Comparison of ENCODE assay signal across 9 mouse cellular contexts in genomic region chr7:19178035-19178434, GRCm38 (mm10). TPM values are rescaled to one million over a fixed set of nuclear protein-coding genes. Genes with fewer than 3 reads are reported as not detected.
A peak's percentile ranks its signal among the peaks of the same experiment; 100 is the strongest.
DNase-seq lines count a peak whose midpoint lies in the region; ATAC-seq lines count a peak whose summit lies in the region.
"Had no signal": no experiment of that assay in that cellular context is flagged by ENCODE, and none has a peak within 500 bp of the region (broad histone marks: within the 10 kb centered on the region; RNA-seq: fewer than 3 reads in every experiment).

No protein-coding gene starts in this region.

- H3K36me3 ChIP-seq in kidney, embryonic 16.5 days (ENCODE audit: insufficient read depth, low read length), result no peaks in the 10 kb centered on the region
- H3K36me3 ChIP-seq in forebrain, embryonic 15.5 days, result 0 out of 2 replicates have a peak, but pooled peaks cover 5% of the 10 kb centered on the region
- H3K36me3 ChIP-seq in midbrain, embryonic 12.5 days, result no peaks in the 10 kb centered on the region

- no peak overlapping the region for H3K27ac ChIP-seq in kidney, embryonic 16.5 days (ENCODE audit: low read length)
- H3K27ac ChIP-seq in forebrain, embryonic 15.5 days (replicated peaks), result no peak overlapping the region
- H3K27ac ChIP-seq in midbrain, embryonic 12.5 days (replicated peaks), result no peak overlapping the region

- H3K9me3 ChIP-seq in kidney, embryonic 16.5 days (ENCODE audit: low read length), result peaks cover 8% of the 10 kb centered on the region
- no peaks in the 10 kb centered on the region for H3K9me3 ChIP-seq in forebrain, embryonic 15.5 days
- H3K9me3 ChIP-seq in midbrain, embryonic 12.5 days, result no peaks in the 10 kb centered on the region

- no peak overlapping the region for H3K9ac ChIP-seq in kidney, embryonic 16.5 days (replicated peaks; ENCODE audit: low read length)
- H3K9ac ChIP-seq in forebrain, embryonic 15.5 days (replicated peaks), result peak overlapping the region; percentile 29
- H3K9ac ChIP-seq in midbrain, embryonic 12.5 days (replicated peaks), result peak overlapping the region; percentile 39; the same call in 1 of the 2 replicates

- 3% methylated on average over 18 of the region's 18 CpGs for WGBS in kidney, embryonic 16.5 days
- 9% methylated on average over 18 of the region's 18 CpGs for WGBS in forebrain, embryonic 15.5 days
- WGBS in midbrain, embryonic 12.5 days, result 6% methylated on average over 18 of the region's 18 CpGs

- no peak overlapping the region for H3K4me3 ChIP-seq in kidney, embryonic 16.5 days (ENCODE audit: low read length)
- H3K4me3 ChIP-seq in forebrain, embryonic 15.5 days, result peak overlapping the region; percentile 76
- H3K4me3 ChIP-seq in midbrain, embryonic 12.5 days, result peak overlapping the region; percentile 45

- ATAC-seq in kidney, embryonic 16.5 days (ENCODE audit: low FRiP score, low TSS enrichment), result no peak
- ATAC-seq in forebrain, embryonic 15.5 days (replicated peaks), result no peak
- ATAC-seq in midbrain, embryonic 12.5 days (ENCODE audit: low FRiP score, low read depth), result no peak

- H3K4me2 ChIP-seq in kidney, embryonic 16.5 days (replicated peaks; ENCODE audit: low read depth, low read length), result peak overlapping the region; percentile 15; the same call in 1 of the 2 replicates
- peak overlapping the region; percentile 70 for H3K4me2 ChIP-seq in forebrain, embryonic 15.5 days (replicated peaks)
- H3K4me2 ChIP-seq in midbrain, embryonic 12.5 days (replicated peaks), result peak overlapping the region; percentile 56

- peaks cover 34% of the 10 kb centered on the region for H3K4me1 ChIP-seq in kidney, embryonic 16.5 days (ENCODE audit: insufficient read depth, low read length)
- peaks cover 46% of the 10 kb centered on the region for H3K4me1 ChIP-seq in forebrain, embryonic 15.5 days
- H3K4me1 ChIP-seq in midbrain, embryonic 12.5 days, result peaks cover 47% of the 10 kb centered on the region

- H3K27me3 ChIP-seq in kidney, embryonic 16.5 days (ENCODE audit: insufficient read depth, low read length), result peaks cover 60% of the 10 kb centered on the region
- H3K27me3 ChIP-seq in forebrain, embryonic 15.5 days, result peaks cover 20% of the 10 kb centered on the region
- H3K27me3 ChIP-seq in midbrain, embryonic 12.5 days, result peaks cover 69% of the 10 kb centered on the region

- no peak for DNase-seq in kidney, postnatal 25 days
- DNase-seq in cerebellum, postnatal 10 days, result peak; percentile 55 to 56
- no peak for DNase-seq in spleen, adult 18-20 months
- no peak for DNase-seq in natural killer cell, adult 2 months (ENCODE audit: low spot score in 2 of 2)
- no peak for DNase-seq in adrenal gland, postnatal 36 days

RNA-seq across cellular contexts. Expression of gene Eml2, which starts 1.8 kb away (rescaled TPM):
- polyA plus RNA-seq in kidney, embryonic 16.5 days (2015; fragmentation: Nextera tagmentation; extraction: Ambion mirVana), result 12.0 and 14.5 TPM in 2 replicates
- polyA plus RNA-seq in forebrain, embryonic 15.5 days (2015; fragmentation: Nextera tagmentation; extraction: Ambion mirVana), result 8.2 and 12.5 TPM in 2 replicates
- polyA plus RNA-seq in midbrain, embryonic 12.5 days (2016; fragmentation: Nextera tagmentation; extraction: Ambion mirVana), result 5.4 and 6.0 TPM in 2 replicates
- total RNA-seq in adrenal gland, postnatal 36 days (2021), result 10 to 100 TPM; 45.2 to 65.2 TPM

RNA-seq across cellular contexts. Expression of gene Gipr, which starts 12.1 kb away (rescaled TPM):
- polyA plus RNA-seq in kidney, embryonic 16.5 days (2015; fragmentation: Nextera tagmentation; extraction: Ambion mirVana), result 0.37 and 0.60 TPM in 2 replicates
- 18.1 and 20.0 TPM in 2 replicates for polyA plus RNA-seq in forebrain, embryonic 15.5 days (2015; fragmentation: Nextera tagmentation; extraction: Ambion mirVana)
- polyA plus RNA-seq in midbrain, embryonic 12.5 days (2016; fragmentation: Nextera tagmentation; extraction: Ambion mirVana), result 2.1 and 3.4 TPM in 2 replicates
- under 1 TPM; 0.40 to 0.56 TPM for total RNA-seq in adrenal gland, postnatal 36 days (2021)
- total RNA-seq: common myeloid progenitor, adult 5-6 weeks had no signal

RNA-seq across cellular contexts. Expression of gene Snrpd2, which starts 28.5 kb away (rescaled TPM):
- 137 and 141 TPM in 2 replicates for polyA plus RNA-seq in kidney, embryonic 16.5 days (2015; fragmentation: Nextera tagmentation; extraction: Ambion mirVana)
- 135 and 143 TPM in 2 replicates for polyA plus RNA-seq in forebrain, embryonic 15.5 days (2015; fragmentation: Nextera tagmentation; extraction: Ambion mirVana)
- 136 and 139 TPM in 2 replicates for polyA plus RNA-seq in midbrain, embryonic 12.5 days (2016; fragmentation: Nextera tagmentation; extraction: Ambion mirVana)
- 100 to 1,000 TPM in 1 of 2 experiments, 10 to 100 TPM in 1; 96.5 to 105 TPM for total RNA-seq in adrenal gland, postnatal 36 days (2021)

RNA-seq across cellular contexts. Expression of gene Qpctl, which starts 28.9 kb away (rescaled TPM):
- 15.1 and 16.1 TPM in 2 replicates for polyA plus RNA-seq in kidney, embryonic 16.5 days (2015; fragmentation: Nextera tagmentation; extraction: Ambion mirVana)
- 18.7 and 19.4 TPM in 2 replicates for polyA plus RNA-seq in forebrain, embryonic 15.5 days (2015; fragmentation: Nextera tagmentation; extraction: Ambion mirVana)
- polyA plus RNA-seq in midbrain, embryonic 12.5 days (2016; fragmentation: Nextera tagmentation; extraction: Ambion mirVana), result 21.0 and 22.0 TPM in 2 replicates
- 10 to 100 TPM; 17.4 to 18.8 TPM for total RNA-seq in adrenal gland, postnatal 36 days (2021)

RNA-seq across cellular contexts. Expression of gene Gpr4, which starts 34.3 kb away (rescaled TPM):
- polyA plus RNA-seq in kidney, embryonic 16.5 days (2015; fragmentation: Nextera tagmentation; extraction: Ambion mirVana), result 4.0 and 4.3 TPM in 2 replicates
- 2.2 and 2.4 TPM in 2 replicates for polyA plus RNA-seq in forebrain, embryonic 15.5 days (2015; fragmentation: Nextera tagmentation; extraction: Ambion mirVana)
- 1.6 and 2.0 TPM in 2 replicates for polyA plus RNA-seq in midbrain, embryonic 12.5 days (2016; fragmentation: Nextera tagmentation; extraction: Ambion mirVana)
- 10 to 100 TPM in 1 of 2 experiments, 1 to 10 TPM in 1; 5.9 to 12.9 TPM for total RNA-seq in adrenal gland, postnatal 36 days (2021)
- total RNA-seq: common myeloid progenitor, adult 5-6 weeks had no signal

Comparison
In these comparisons a context has a peak if more than half of its experiments do, and no peak if none do; other contexts are left out.
1. H3K4me2 ChIP-seq: peak in every context shown above with its lines; median percentile 70 in forebrain, embryonic 15.5 days; 56 in midbrain, embryonic 12.5 days; 15 in kidney, embryonic 16.5 days.
2. DNase-seq: peak in cerebellum, postnatal 10 days (2 of 2); none in kidney, postnatal 25 days (0 of 2), spleen, adult 18-20 months (0 of 2), natural killer cell, adult 2 months (0 of 2) and adrenal gland, postnatal 36 days (0 of 2).